Mouse (Mus musculus) kidney, postnatal 0 days (tissue): Measurements from ENCODE around the gene Hpgds. TPM values are rescaled to one million over a fixed set of nuclear protein-coding genes. Genes with fewer than 3 reads are reported as not detected.

Experiments
- ATAC-seq: fragments of 200-750 bp; cut with Nextera tagmentation; replicated peaks from 2 replicates; pipeline ENCODE4 v1.8.0; 2017; ENCODE audit warnings: low read depth, moderate number of reproducible peaks, moderate TSS enrichment, moderate library complexity; ENCODE audit not compliant: low FRiP score
- DNase-seq: peaks from one replicate; pipeline ENCODE4 v3.0.0-alpha.2; 2016; ENCODE audit warnings: low spot score
- H3K27ac ChIP-seq: fragments of 300-500 bp; sonication (generic); 2 replicates; pipeline ENCODE4 v1.5.1; 2014; ENCODE audit warnings: mild to moderate bottlenecking
- H3K27me3 ChIP-seq: fragments of 300-500 bp; sonication (generic); 2 replicates; pipeline ENCODE4 v1.6.1; 2014; ENCODE audit warnings: low read length, mixed read lengths; ENCODE audit not compliant: insufficient read depth
- H3K36me3 ChIP-seq: fragments of 300-500 bp; sonication (generic); 2 replicates; pipeline ENCODE4 v1.6.1; 2014; ENCODE audit warnings: low read length, mixed read lengths; ENCODE audit not compliant: insufficient read depth
- H3K4me1 ChIP-seq: fragments of 300-500 bp; sonication (generic); replicated peaks from 2 replicates; pipeline ENCODE4 v1.6.1; 2014; ENCODE audit warnings: antibody characterized with exemption, low read length, mixed read lengths; ENCODE audit not compliant: insufficient read depth
- H3K4me2 ChIP-seq: fragments of 300-500 bp; sonication (generic); 2 replicates; pipeline ENCODE4 v1.6.1; 2014; ENCODE audit warnings: mild to moderate bottlenecking, low read length, moderate library complexity, mixed read lengths
- H3K4me3 ChIP-seq: fragments of 300-500 bp; sonication (generic); replicated peaks from 2 replicates; pipeline ENCODE4 v1.5.1; 2014; ENCODE audit warnings: low read depth, low read length
- H3K9ac ChIP-seq: fragments of 300-500 bp; sonication (generic); 2 replicates; pipeline ENCODE4 v1.6.1; 2014; ENCODE audit warnings: low read depth, low read length
- H3K9me3 ChIP-seq: fragments of 300-500 bp; sonication (generic); replicated peaks from 2 replicates; pipeline ENCODE4 v1.6.1; 2016; ENCODE audit warnings: low read length, inconsistent platforms, mixed read lengths
- CTCF ChIP-seq: IDR thresholded peaks from 2 replicates; pipeline ENCODE4 v1.5.1; 2016; ENCODE audit warnings: antibody characterized with exemption, low read depth, mild to moderate bottlenecking, moderate library complexity
- WGBS: fragments of 180-500 bp; shearing (Covaris S2); extraction: QIAGEN DNeasy Blood & Tissue Kit; methylation state at CpG from one replicate; pipeline ENCODE4 v1.1.7; 2014; 5-methylcytosine and 5-hydroxymethylcytosine counted together
- polyA plus RNA-seq: library from polyadenylated mRNA; unstranded; fragments of >200 nt; fragmentation: Nextera tagmentation; extraction: Ambion mirVana; gene quantifications from 2 replicates; pipeline ENCODE4 v1.2.1, GENCODE M21; 2015

The Hpgds gene
- polyA plus RNA-seq, 1 experiment from 2014 or later, result 3.5 TPM

GRCm38 (mm10) chr6:65075201-65075600, 69.5 kb downstream of the Hpgds start:
- peaks cover 45% of the 10 kb centered on the region for H3K36me3 ChIP-seq
- TF ChIP-seq CTCF, result no peak
- no peak overlapping the region for H3K4me2 ChIP-seq
- DNase-seq (no peak), ATAC-seq (no peak)
- H3K9me3 ChIP-seq, result no peaks in the 10 kb centered on the region
- WGBS, result 68% methylated on average over 2 of the region's 2 CpGs
- no peak overlapping the region for H3K4me3 ChIP-seq
- H3K9ac ChIP-seq, result no peak overlapping the region
- no peaks in the 10 kb centered on the region for H3K4me1 ChIP-seq
- H3K27ac ChIP-seq, result no peak overlapping the region
- H3K27me3 ChIP-seq, result no peaks in the 10 kb centered on the region

Other genes with a start within 250 kb of the Hpgds start
- gene Smarcad1, start 102.3 kb downstream of the Hpgds start, polyA plus RNA-seq, result 59.8 and 62.8 TPM in 2 replicates
- 0.36 and 0.46 TPM in 2 replicates for gene C130060K24Rik, start 236.2 kb upstream of the Hpgds start, polyA plus RNA-seq